Mouse (Mus musculus): ENCODE results near the gene Jagn1. TPM values are rescaled to one million over a fixed set of nuclear protein-coding genes. Genes with fewer than 3 reads are reported as not detected.

The Jagn1 gene
- polyA plus RNA-seq, 1 experiment from 2014 or later = 56.0 TPM

GRCm38 (mm10) chr6:113478906-113479305 lies 36.5 kb downstream of the Jagn1 start:
- H3K36me3 ChIP-seq = no peaks in the 10 kb centered on the region
- no peak overlapping the region for H3K9ac ChIP-seq
- no peak overlapping the region for H3K27ac ChIP-seq
- no peak overlapping the region for H3K4me3 ChIP-seq
- H3K4me2 ChIP-seq = no peak overlapping the region
- no peaks in the 10 kb centered on the region for H3K9me3 ChIP-seq (replicated peaks)
- 67% methylated on average over 10 of the region's 10 CpGs for WGBS (ENCODE audit: insufficient replicate concordance)
- peaks cover 19% of the 10 kb centered on the region for H3K4me1 ChIP-seq
- peaks cover 68% of the 10 kb centered on the region for H3K27me3 ChIP-seq (replicated peaks)
- ATAC-seq = no peak

- 58% methylated on average over 18 of the region's 18 CpGs for WGBS (ENCODE audit: insufficient replicate concordance)
- H3K9ac ChIP-seq = no peak overlapping the region
- H3K4me3 ChIP-seq = no peak overlapping the region
- H3K4me1 ChIP-seq = peaks cover 30% of the 10 kb centered on the region
- no peak for ATAC-seq
- peaks cover 62% of the 10 kb centered on the region for H3K27me3 ChIP-seq (replicated peaks)
- H3K36me3 ChIP-seq = no peaks in the 10 kb centered on the region
- no peaks in the 10 kb centered on the region for H3K9me3 ChIP-seq (replicated peaks)
- no peak overlapping the region for H3K27ac ChIP-seq
- H3K4me2 ChIP-seq = no peak overlapping the region
These were observed 38.4 kb downstream of the Jagn1 start for GRCm38 (mm10) chr6:113480555-113481373.

- 1% methylated on average over 65 of the region's 65 CpGs for WGBS (ENCODE audit: insufficient replicate concordance)
- Histone ChIP-seq H3K27ac (peak overlapping the region; percentile 66), H3K27me3 (replicated peaks) (peaks cover 46% of the 10 kb centered on the region), H3K4me2 (peak overlapping the region; percentile 94), H3K36me3 (no peaks in the 10 kb centered on the region), H3K4me1 (peaks cover 42% of the 10 kb centered on the region), H3K9ac (peak overlapping the region; percentile 65), H3K9me3 (replicated peaks) (no peaks in the 10 kb centered on the region), H3K4me3 (peak overlapping the region; percentile 68)
- ATAC-seq = peak; percentile 51
These were observed 40.2 kb downstream of the Jagn1 start for GRCm38 (mm10) chr6:113482477-113483099.

- peaks cover 2% of the 10 kb centered on the region; the same call in 1 of the 2 replicates for H3K36me3 ChIP-seq
- peak within 1 kb of the TSS; percentile 68 for H3K4me3 ChIP-seq
- under 1% methylated on average over 26 of the region's 26 CpGs for WGBS (ENCODE audit: insufficient replicate concordance)
- peak; percentile 96 for ATAC-seq
- H3K27ac ChIP-seq = peak within 1 kb of the TSS; percentile 80
- peak within 1 kb of the TSS; percentile 94 for H3K4me2 ChIP-seq
- H3K27me3 ChIP-seq (replicated peaks) = peaks cover 46% of the 10 kb centered on the region
- H3K4me1 ChIP-seq = peaks cover 48% of the 10 kb centered on the region
- H3K9me3 ChIP-seq (replicated peaks) = no peaks in the 10 kb centered on the region
- H3K9ac ChIP-seq = peak within 1 kb of the TSS; percentile 76
These were observed 40.8 kb downstream of the Jagn1 start, which contains the start of gene Creld1 for GRCm38 (mm10) chr6:113483100-113483615. Creld1 (plus strand) TSS chr6:113483297.

- H3K36me3 ChIP-seq = peaks cover 8% of the 10 kb centered on the region
- H3K4me3 ChIP-seq = peak overlapping the region; percentile 68
- WGBS (ENCODE audit: insufficient replicate concordance) = 13% methylated on average over 10 of the region's 10 CpGs
- H3K9ac ChIP-seq = peak overlapping the region; percentile 76
- no peaks in the 10 kb centered on the region for H3K9me3 ChIP-seq (replicated peaks)
- peak overlapping the region; percentile 80 for H3K27ac ChIP-seq
- H3K4me1 ChIP-seq = peaks cover 48% of the 10 kb centered on the region
- H3K27me3 ChIP-seq (replicated peaks) = peaks cover 41% of the 10 kb centered on the region
- peak; percentile 18; the same call in 1 of the 2 replicates for ATAC-seq
- H3K4me2 ChIP-seq = peak overlapping the region; percentile 94
These were observed 41.4 kb downstream of the Jagn1 start for GRCm38 (mm10) chr6:113483729-113484128.

- H3K9ac ChIP-seq = no peak overlapping the region
- no peaks in the 10 kb centered on the region for H3K9me3 ChIP-seq (replicated peaks)
- WGBS (ENCODE audit: insufficient replicate concordance) = 52% methylated on average over 7 of the region's 7 CpGs
- peaks cover 41% of the 10 kb centered on the region for H3K4me1 ChIP-seq
- H3K27me3 ChIP-seq (replicated peaks) = peaks cover 6% of the 10 kb centered on the region
- H3K4me3 ChIP-seq = no peak overlapping the region
- no peak overlapping the region for H3K4me2 ChIP-seq
- no peak overlapping the region for H3K27ac ChIP-seq
- ATAC-seq = no peak
- H3K36me3 ChIP-seq = peaks cover 29% of the 10 kb centered on the region
These were observed 44.8 kb downstream of the Jagn1 start for GRCm38 (mm10) chr6:113487125-113487576.

- peaks cover 6% of the 10 kb centered on the region for H3K27me3 ChIP-seq (replicated peaks)
- no peak overlapping the region for H3K4me2 ChIP-seq
- ATAC-seq = no peak
- H3K4me3 ChIP-seq = no peak overlapping the region
- peaks cover 29% of the 10 kb centered on the region for H3K36me3 ChIP-seq
- 88% methylated on average over 14 of the region's 14 CpGs for WGBS (ENCODE audit: insufficient replicate concordance)
- peaks cover 27% of the 10 kb centered on the region for H3K4me1 ChIP-seq
- H3K9me3 ChIP-seq (replicated peaks) = no peaks in the 10 kb centered on the region
- H3K27ac ChIP-seq = no peak overlapping the region
- H3K9ac ChIP-seq = no peak overlapping the region
These were observed 47.0 kb downstream of the Jagn1 start for GRCm38 (mm10) chr6:113489410-113489809.

- Histone ChIP-seq H3K27me3 (replicated peaks) (peaks cover 35% of the 10 kb centered on the region), H3K36me3 (peaks cover 29% of the 10 kb centered on the region), H3K4me3 (no peak overlapping the region), H3K4me2 (no peak overlapping the region), H3K4me1 (peaks cover 26% of the 10 kb centered on the region), H3K9ac (no peak overlapping the region), H3K27ac (no peak overlapping the region), H3K9me3 (replicated peaks) (no peaks in the 10 kb centered on the region)
- 75% methylated on average over 24 of the region's 24 CpGs for WGBS (ENCODE audit: insufficient replicate concordance)
- no peak for ATAC-seq
These were observed 49.9 kb downstream of the Jagn1 start for GRCm38 (mm10) chr6:113492101-113492864.

GRCm38 (mm10) chr6:113494258-113494788 lies 52.0 kb downstream of the Jagn1 start:
- WGBS (ENCODE audit: insufficient replicate concordance) = 1% methylated on average over 54 of the region's 54 CpGs
- Histone ChIP-seq H3K36me3 (peaks cover 17% of the 10 kb centered on the region), H3K4me2 (peak overlapping the region; percentile 76), H3K9ac (peak overlapping the region; percentile 59), H3K4me3 (peak overlapping the region; percentile 51), H3K9me3 (replicated peaks) (no peaks in the 10 kb centered on the region), H3K27ac (no peak overlapping the region), H3K4me1 (peaks cover 16% of the 10 kb centered on the region), H3K27me3 (replicated peaks) (peaks cover 52% of the 10 kb centered on the region)
- ATAC-seq = peak; percentile 74

- no peak for ATAC-seq
- WGBS (ENCODE audit: insufficient replicate concordance) = 33% methylated on average over 28 of the region's 28 CpGs
- H3K27ac ChIP-seq = no peak overlapping the region
- peak overlapping the region; percentile 59 for H3K9ac ChIP-seq
- peaks cover 9% of the 10 kb centered on the region for H3K36me3 ChIP-seq
- H3K4me1 ChIP-seq = peaks cover 16% of the 10 kb centered on the region
- H3K27me3 ChIP-seq (replicated peaks) = peaks cover 61% of the 10 kb centered on the region
- peak overlapping the region; percentile 51 for H3K4me3 ChIP-seq
- no peaks in the 10 kb centered on the region for H3K9me3 ChIP-seq (replicated peaks)
- H3K4me2 ChIP-seq = peak overlapping the region; percentile 76
These were observed 52.8 kb downstream of the Jagn1 start for GRCm38 (mm10) chr6:113495071-113495675.
